Mouse (Mus musculus) yolk sac, embryonic 10.5 days (tissue): Measurements from ENCODE around the gene Adprhl2.
A peak's percentile ranks its signal among the peaks of the same experiment; 100 is the strongest.

ENCODE experiments used
- DNase-seq: peaks from one replicate; pipeline ENCODE4 v3.0.0-alpha.2; 2017; ENCODE audit warnings: low spot score

Adprhl2 gene

DNA sequence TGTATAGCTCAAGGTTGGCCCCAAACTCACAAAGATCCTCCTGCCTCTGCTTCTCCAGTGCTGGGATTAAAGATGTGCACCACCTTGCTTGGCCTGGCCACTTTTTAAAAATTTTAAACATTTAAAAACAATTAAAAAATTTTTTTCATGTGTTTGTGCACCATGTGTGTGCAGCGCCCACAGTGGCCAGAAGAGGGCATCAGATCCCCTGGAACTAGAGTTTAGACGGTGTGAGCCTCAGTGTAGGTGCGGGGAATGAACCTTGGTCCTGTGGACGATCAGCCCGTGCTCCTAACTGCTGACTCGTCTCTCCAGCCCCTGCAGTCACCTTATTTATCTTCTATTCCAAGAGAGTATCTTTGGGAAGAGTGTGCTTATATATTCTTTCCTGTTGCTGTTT is 15.4 kb downstream of the Adprhl2 start:
- no peak for DNase-seq

DNA sequence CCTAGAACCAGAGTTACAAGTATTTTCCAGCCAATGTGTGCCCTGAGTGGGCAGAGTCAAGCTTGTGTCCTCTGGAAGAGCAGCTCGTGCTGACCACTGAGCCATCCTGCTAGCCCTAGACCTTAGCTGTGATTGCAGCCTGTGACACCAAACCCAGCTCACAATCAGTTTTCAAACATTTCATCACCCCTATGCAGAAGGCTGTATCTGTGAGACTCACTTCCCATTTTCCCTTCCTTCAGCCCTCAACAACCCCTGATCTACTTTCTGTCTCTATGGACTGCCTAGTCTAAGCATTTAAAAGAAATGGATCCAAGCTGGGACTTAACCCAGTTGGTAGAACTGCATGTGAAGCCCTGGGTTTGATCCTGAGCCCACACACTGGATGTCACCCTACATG is 16.1 kb downstream of the Adprhl2 start:
- DNase-seq: no peak

DNA sequence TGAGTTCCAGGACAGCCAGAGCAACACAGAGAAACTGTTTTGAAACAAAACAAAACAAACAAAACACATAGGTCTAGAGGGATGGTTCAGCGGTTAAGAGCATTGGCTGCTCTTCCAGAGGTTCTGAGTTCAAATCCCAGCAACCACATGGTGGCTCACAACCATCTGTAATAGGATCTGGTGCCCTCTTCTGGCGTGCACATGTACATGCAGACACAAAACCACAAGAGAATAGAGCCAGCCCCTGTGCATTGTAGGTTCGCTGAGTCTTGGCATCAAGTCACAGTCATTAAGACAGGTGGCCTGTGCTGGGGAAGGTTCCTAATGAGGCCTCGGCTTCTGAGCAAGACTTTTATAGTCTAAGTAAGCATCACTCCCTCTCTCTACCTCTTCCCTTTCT is 17.6 kb downstream of the Adprhl2 start:
- no peak for DNase-seq

DNA sequence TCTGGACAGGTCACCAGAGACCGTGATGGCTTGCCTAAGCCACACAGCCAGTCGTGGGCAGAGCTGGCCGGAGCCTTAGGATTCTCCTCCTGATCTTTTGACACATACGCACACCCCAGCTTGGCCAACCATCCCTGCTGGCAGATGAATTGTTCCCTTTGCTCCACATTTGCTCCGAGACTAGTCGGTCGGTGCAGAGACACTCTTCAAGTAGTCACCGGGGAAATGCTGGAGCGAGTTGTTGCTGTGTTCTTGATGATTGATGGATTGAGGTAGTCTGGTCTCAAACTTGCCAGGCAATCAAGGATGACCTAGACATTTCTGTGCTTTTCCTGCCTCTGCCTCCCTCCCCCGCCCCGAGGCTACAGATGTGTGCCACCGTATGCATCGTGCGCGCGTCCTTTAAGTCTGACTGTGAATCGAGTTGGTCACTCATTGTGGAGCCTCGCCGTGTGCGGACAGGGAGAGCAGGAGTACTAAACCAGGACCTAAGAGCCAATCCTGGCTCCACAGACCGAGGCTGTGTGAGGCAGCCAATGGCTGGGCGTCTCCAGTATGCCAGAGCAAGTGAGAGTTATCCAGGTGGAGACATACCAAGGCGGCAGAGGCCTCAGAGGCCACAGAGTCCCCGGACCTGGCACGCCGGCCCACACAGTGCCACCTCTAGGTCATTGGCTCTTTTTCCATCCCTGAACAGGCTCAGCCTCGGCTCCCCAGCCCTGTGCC is 19.8 kb downstream of the Adprhl2 start:
- no peak for DNase-seq

DNA sequence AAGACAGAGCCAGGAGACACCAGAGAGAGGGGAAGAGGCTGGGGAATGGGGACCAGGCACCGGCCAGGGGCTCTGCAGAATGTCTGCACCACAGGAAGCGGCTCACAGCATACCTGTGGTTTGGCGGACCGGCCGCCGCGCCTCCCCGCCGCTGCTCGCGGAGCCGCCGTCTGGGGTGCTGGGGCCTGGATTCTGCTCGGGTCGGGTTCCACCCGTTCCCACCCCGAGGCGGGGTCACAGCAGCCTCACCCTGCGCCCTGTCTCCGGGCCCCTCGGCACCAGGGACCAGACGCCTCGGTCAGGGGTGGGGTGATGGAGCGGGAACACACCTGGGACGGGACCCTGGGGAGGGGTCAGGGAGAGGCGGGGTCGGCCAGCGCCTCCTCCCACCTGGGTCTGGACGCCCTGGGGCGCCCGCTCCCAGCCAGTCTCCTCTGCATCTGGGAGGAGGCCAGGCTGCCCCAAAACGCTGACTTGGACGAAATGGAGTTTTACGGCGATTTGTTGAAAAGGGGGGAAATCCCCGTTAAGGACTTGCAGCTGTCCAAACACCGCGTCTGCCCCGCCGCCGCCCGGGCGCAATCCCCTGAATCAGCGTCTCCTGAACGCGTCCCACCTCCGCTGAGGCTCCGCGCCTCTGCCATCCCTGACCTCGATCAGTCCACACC is 20.5 kb downstream of the Adprhl2 start:
- no peak for DNase-seq

DNA sequence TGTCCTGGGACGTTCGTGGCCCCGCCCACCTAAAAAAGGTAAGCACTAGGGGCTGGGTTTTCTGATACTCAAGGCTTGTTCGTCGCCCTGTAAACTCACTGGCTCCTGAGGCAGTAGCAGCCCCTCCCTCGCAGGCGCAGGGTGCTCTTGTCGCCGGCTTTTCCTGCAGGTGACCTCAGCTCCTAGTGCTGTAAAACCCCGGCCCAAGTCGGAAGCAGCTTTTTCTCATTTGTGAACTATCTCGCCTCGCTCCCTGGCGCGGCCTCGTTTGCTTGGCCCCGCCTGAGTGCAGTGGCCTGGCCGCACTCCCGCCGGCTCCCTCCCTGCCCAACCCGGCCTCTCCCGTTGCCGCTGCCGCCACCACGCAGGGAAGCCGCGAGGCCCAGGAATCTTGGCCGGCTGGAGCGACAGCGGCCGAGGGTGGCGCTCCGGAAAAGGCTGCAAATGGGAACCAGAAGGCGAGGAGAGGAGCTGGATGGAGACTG is 24.8 kb downstream of the Adprhl2 start:
- no peak for DNase-seq

DNA sequence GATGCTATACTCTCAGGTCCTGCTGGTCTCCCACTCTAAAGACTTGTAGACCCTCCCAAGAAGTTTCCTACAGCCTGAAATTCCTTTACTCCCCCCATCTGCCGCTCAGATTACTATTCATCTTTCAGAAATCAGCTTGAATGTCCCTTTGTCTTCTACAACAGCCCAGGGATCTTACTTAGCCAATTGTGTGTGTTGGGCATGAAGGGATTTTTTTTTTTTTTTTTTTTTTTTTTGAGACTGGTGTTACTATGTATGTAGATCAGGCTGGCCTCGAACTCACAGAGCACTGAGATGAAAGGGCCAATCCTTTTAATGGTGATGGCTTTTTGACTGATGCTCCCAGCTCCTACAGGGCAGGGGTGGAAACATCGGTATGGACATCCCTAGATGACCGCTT is 25.6 kb downstream of the Adprhl2 start:
- DNase-seq: no peak

DNA sequence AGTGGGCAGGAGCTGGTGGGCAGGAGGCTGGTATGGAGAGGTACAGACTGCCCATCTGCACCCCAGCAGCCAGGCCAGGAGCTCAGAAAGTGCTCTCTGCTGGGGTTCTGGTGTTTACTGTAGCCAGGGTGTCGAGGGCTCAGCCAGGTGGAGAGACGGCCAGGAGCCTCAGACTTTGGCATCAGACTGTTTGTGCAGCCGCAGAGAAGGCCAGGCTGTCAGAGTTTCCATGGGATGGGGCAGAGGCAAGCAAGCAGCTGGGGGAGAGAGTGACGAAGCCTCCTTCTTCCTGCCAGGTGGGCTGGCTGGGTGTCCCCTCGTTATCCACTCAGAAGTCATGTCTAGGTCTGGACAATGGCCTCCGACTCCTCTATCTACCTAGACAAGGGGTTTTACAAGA is 26.4 kb downstream of the Adprhl2 start:
- no peak for DNase-seq

DNA sequence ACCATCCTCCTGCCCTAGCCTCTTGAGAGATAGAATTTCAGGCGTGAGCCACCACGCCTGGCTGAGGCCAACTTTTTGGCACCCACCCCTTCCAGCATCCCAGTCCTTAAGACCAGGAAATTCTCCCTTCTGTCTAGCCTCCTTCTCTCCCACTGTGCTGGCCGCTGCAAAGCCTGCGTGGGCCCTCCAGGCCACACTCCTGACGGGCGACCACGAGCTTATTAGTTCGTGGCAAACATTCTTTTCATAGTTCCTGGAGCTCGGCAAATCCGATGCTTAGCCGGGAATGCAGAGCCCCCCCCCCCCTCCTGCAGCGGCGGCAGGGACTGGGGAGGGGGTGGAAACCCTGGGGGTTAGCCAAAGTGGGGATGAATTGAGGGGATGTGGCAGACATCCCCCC is 30.3 kb downstream of the Adprhl2 start:
- DNase-seq: no peak

DNA sequence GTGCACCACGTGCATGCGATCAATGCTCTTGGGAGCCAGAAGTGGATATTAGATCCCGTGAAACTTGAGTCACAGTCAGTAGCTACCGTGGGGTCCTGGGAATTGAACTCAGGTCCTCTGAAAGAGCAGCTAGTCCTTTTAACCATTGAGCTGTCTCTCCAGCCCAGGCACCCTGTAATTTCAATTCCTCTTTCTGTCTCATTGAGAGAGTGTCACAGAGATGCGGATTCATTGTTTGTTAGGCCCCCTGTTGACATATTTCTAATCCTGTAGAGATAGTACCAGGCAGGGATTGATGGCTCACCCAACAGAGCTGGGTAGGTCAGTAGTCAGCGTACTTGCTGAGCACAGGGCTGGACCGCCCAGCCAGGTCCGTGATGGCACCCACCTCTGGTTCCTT is 31.2 kb downstream of the Adprhl2 start:
- DNase-seq: no peak

DNA sequence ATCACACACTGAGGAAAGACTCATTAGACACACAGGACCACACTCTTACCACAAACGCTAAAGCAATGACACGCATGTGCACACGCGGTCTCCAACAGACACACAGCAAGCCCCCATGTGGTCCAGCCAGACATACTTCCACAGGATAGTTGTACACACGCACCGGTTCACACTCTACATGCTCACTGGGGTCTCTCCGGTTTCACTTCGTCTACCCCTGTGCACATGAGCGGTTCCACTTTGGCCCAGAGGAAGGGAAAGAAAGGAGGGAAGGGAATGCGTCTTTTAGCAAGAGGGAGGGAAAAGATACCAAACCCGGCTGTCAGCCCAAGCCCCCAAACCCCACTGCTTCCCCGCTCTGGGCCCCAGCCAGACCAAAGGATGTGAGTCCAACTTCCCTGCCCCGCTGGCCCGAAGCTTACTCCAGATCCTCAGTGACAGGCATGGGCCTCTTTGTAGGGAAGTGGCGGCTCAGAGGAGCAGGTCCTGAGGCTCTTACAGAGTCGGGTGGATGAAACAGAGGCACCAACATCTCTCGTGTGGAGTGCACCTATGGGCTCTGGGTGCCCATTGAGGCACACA is 33.3 kb downstream of the Adprhl2 start:
- no peak for DNase-seq

DNA sequence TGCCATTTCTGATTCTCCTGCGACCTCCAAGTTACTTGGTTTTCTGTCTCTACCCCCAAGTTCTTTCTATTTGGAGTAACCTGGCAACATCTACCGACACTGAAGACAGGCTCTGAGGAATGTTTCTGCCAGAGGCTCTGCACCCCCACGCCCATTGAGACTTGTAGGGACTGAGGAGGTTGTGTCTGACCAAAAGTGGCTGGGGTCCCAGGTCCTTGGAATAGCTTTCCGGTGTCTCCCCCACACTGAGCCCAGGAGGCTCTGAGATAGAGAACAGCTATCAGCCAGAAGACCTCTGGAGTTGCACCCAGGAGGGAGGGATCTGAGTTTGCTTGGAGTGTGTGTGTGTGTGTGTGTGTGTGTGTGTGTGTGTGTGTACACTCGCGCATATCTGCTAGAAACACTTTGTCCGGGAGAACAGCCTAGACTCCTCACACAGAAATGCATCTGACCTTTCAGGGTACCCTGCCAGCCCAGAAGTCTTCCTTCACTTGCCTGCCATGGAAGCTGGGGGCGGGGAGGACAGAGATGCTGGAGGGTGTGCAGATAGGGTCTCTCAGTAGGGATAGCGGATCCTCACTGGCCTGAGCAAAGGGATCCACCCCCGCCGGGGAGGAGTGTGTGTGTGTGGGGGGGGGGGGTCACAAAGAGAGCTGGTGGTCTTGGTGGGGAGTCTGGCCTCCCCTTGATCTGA is 34.1 kb downstream of the Adprhl2 start:
- no peak for DNase-seq

DNA sequence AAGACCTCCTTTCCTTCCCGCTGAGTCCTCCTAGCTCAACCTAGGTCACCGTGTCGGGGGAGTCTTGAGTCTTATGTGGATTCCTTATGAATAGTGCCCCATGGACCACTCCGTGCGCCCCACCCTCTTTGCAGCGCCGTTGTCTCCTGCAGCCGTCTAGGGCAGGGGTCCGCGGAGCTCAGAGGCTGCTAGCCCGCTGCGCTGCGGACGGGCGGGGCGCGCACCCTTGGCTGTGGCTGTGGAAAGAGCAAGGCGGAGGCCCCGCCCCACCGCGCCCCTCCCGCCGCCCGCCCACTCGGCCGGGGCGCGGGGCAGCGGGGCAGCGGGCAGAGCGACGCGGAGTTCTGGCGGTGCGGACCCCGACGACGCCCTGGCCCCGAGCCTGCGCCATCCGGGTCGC is 35.0 kb downstream of the Adprhl2 start, which contains the start of gene Col8a2:
Gene Col8a2, plus strand, starts transcription at position 302 of the 400 bp plus-strand sequence.
- DNase-seq: no peak

DNA sequence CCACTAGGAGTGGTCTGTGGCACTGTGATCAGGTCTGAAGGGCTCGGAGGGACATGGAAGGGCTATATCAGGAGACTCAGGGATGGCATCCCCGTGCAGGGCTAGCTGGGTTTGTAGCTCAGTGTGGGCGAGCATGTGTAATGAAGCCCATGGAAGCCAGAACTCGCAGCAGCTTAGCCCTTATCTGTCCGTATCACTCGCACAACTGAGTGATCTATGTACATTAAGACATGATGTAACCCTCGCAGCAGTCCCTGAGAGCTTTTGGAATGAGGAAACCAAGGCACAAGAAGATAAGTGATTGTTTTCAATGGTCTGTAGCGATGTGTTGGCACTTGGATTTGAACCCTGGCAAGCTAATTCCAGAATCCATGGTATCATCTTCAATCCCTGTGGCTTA is 37.9 kb downstream of the Adprhl2 start:
- DNase-seq: no peak

DNA sequence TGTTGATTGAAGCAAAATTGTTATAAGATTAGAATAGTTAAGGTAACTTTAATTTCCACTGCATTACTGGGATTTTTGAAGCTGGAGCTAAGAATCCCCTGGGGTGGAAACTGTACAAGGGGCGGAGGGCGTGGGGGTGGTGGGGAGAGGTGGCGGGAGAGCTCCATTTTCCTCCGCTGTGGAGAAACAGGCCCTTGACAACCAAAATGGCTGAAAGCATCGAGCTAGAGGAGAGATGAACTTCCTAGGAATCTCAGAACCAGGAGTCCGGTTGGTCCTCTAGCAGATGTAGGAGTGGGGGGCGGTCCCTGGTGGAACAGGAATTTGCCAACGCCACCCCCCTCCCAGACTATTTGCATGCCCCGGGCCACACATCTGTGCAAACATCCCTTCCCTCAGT is 39.8 kb downstream of the Adprhl2 start:
- DNase-seq: no peak

DNA sequence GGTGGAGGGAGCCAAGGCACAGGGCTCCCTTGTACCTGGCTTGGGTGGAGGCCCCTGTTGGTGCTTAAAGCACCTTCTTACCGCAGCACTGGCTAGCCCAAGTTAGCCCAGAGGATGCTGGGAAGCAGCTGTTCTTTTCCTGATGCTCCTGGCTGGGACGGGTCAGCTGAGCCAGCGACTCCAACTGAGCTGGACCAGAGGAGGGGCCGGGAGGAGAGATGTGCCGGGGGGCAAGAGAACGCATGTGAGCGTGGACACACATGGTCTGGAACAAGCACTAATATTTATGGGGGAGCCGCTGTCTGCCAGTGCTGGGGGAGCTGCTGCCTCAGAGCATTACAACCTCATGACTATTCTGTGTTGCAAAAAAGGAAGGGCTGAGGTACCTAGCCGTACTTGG is 42.5 kb downstream of the Adprhl2 start:
- no peak for DNase-seq

DNA sequence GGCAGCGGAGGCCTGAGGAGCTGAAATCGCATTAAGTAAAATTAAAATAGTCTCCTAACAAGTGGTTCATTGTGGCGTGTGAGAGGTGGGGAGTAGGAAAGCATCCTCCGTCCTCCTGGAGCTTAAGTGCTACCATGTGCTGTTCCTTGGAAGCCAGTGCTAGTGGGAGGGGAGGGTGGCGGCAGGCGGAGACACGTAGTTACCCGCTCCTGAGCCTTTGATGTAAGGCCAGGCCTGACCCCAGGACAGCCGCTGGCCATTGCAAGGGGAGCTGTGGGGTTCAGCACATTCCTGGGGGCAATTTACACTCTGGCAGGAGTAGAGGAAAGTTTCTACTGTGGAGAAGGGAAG is 43.0 kb downstream of the Adprhl2 start:
- no peak for DNase-seq

DNA sequence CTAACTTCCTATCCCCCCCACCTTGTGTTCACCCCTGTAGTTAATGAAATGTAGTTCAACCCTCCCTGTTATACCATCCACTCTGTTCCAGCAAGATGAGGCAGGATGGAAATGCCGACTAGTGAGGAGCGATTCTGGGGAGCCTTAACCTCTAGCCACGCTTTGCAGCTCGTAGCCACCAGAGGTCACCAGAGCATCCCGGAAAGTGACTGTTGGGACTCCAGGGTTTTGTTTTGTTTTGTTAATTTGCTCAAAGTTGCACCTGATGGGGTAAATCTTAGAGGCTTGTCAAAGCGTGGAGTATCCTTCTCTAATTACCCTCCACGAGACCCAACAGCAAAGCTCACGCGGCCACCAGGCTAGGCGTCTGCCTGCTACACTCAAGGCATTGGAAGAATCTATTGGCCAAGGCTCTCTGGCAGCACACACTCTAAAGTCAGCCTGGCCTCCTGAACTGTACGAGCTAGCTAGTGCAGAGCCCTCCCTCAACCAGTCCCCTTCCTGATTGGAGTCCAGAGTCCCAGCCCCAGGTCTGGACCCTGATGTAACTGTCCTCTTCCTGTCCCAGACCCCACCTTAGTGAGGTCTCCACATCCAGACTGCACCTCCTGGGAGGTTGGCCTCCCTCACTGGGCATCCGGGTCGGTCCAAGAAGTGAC is 43.5 kb downstream of the Adprhl2 start:
- DNase-seq: peak; percentile 37

DNA sequence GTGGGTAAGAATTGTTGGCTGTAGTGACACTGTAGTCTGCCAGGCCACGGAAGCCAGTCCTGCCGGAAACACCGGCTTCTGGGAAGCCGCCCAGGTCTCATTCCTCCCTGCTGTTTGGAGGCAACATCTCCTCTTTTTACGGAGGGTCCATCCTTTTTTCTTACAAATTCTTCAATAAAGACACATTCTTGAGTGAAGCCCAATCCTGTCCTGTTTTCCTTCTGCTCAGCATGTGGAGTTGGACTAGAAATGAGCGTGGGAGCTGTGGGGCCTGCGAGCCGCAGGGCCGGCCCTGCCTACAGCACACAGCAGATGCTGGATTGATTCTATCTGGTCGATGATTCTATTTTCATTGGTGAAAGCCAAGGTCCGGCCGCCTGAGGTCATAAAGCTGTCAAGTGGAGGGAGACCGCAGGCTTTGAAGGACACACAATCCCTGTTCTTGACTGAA is 45.8 kb downstream of the Adprhl2 start:
- DNase-seq: no peak

DNA sequence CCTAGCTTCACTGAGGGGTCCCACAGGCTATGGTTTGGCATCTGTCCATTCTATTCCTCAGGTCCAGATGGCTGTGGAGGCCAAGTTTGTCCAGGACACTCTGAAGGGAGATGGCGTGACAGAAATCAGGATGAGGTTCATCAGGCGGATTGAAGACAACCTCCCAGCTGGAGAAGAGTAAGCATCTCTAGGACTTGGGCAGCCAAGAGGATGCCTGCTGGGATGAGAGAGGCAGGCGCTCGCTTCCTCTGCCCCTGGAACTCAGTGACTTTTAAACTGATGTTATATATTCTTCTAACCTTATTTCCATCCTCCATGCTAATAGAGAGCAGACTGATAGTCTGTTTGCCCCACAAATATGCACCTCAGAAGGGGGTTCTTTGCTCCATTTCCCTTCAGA is 46.4 kb downstream of the Adprhl2 start:
- DNase-seq: no peak

DNA sequence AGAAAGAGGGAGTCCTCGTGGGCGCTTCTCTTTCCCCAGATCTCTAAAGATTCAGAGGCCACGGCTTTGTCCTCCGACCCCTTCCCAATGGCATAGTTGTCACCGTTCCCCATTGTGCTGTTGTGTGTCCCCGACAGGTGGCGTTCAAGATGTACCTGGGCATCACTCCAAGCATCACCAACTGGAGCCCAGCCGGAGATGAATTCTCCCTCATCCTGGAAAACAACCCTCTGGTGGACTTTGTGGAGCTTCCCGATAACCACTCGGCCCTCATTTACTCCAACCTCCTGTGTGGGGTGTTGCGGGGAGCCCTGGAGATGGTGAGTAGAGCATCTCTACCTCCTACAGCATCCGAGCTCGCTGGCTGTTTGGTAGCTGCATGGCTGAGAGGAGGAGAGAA is 47.8 kb downstream of the Adprhl2 start:
- no peak for DNase-seq

DNA sequence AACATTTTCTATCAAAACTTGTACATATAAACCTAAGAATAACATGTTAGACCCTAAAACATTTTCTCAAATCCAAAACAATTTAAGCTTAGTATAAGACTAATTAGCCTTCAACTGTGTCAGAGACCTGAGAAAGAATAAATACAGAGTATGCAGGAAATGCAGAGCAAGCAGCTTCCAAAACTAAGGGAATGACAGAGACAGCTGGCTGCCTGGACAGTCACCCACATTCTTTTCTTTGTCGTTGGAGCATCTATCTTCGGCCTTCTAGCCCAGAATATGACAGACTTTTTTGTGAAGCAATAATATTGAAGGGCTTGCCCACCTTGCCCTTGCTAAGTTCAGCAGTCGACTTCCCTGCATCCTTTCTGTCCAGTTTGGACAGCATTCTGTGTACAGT is 52.2 kb downstream of the Adprhl2 start:
- no peak for DNase-seq
